Mouse (Mus musculus) MEL (cell line): Measurements from ENCODE around the gene Hmgb1. TPM values are rescaled to one million over a fixed set of nuclear protein-coding genes. Genes with fewer than 3 reads are reported as not detected.

Experiments
- DNase-seq: peaks from one replicate; pipeline ENCODE4 v3.0.0; 2011; ENCODE audit warnings: low read depth, low spot score
- H3K27ac ChIP-seq: 2 replicates; pipeline ENCODE4 v1.5.1; 2012; ENCODE audit warnings: low read depth, mild to moderate bottlenecking, control low read depth, low read length, moderate library complexity; ENCODE audit not compliant: control insufficient read depth
- H3K27me3 ChIP-seq, 2 experiments: fragments of 150-350 bp in 1 of 2; sonication (generic) in 1 of 2; 2 replicates each; pipeline ENCODE4 v1.6.1; 2012; ENCODE audit warnings: low read length in 2 of 2, mild to moderate bottlenecking in 2 of 2, improper control_type of control experiment in 1 of 2, moderate library complexity in 1 of 2; ENCODE audit not compliant: insufficient read depth in 2 of 2, control insufficient read depth in 1 of 2
- H3K36me3 ChIP-seq, 2 experiments: 2 replicates each; pipeline ENCODE4 v1.6.1; 2012 to 2014; ENCODE audit warnings: low read length in 2 of 2, improper control_type of control experiment in 1 of 2, inconsistent platforms in 1 of 2, mild to moderate bottlenecking in 1 of 2; ENCODE audit not compliant: insufficient read depth in 2 of 2, control insufficient read depth in 1 of 2
- H3K4me1 ChIP-seq, 2 experiments: fragments of 150-350 bp in 1 of 2; sonication (generic) in 1 of 2; 2 replicates each; pipeline ENCODE4 v1.6.1; 2012; ENCODE audit warnings: low read length in 2 of 2, improper control_type of control experiment in 1 of 2, mild to moderate bottlenecking in 1 of 2; ENCODE audit not compliant: insufficient read depth in 2 of 2, control insufficient read depth in 1 of 2
- H3K4me3 ChIP-seq, 2 experiments: fragments of 150-350 bp in 1 of 2; sonication (generic) in 1 of 2; 2 replicates each; pipeline ENCODE4 v1.5.1; 2012; ENCODE audit warnings: low read depth in 2 of 2, low read length in 2 of 2, mild to moderate bottlenecking in 2 of 2, moderate library complexity in 2 of 2, control low read depth in 1 of 2, improper control_type of control experiment in 1 of 2; ENCODE audit not compliant: control insufficient read depth in 1 of 2, insufficient read depth in 1 of 2
- H3K79me2 ChIP-seq: 2 replicates; pipeline ENCODE4 v1.6.1; 2012; ENCODE audit warnings: mild to moderate bottlenecking, low read length, moderate library complexity; ENCODE audit not compliant: control insufficient read depth, poor library complexity, insufficient read depth
- H3K9ac ChIP-seq: 2 replicates; pipeline ENCODE4 v1.6.1; 2012; ENCODE audit warnings: low read depth, mild to moderate bottlenecking, control low read depth, low read length, moderate library complexity; ENCODE audit not compliant: control insufficient read depth, poor library complexity, severe bottlenecking
- H3K9me3 ChIP-seq: fragments of 150-350 bp; sonication (generic); replicated peaks from 2 replicates; pipeline ENCODE4 v1.6.1; 2012; ENCODE audit warnings: mild to moderate bottlenecking, low read length, improper control_type of control experiment, moderate library complexity; ENCODE audit not compliant: insufficient read depth
- CHD1 ChIP-seq: IDR thresholded peaks from 2 replicates; pipeline ENCODE4 v1.6.1; 2012; ENCODE audit warnings: low read depth, mild to moderate bottlenecking, inconsistent platforms, low read length, improper control_type of control experiment
- CTCF ChIP-seq, 3 experiments: IDR thresholded peaks in 2 of 3; conservative IDR thresholded peaks in 1 of 3; 2 replicates each; pipeline ENCODE4 v1.5.1; 2011 to 2012; ENCODE audit warnings: low read length in 3 of 3, low read depth in 2 of 3, mild to moderate bottlenecking in 2 of 3, improper control_type of control experiment in 1 of 3, inconsistent platforms in 1 of 3, mixed read lengths in 1 of 3, moderate library complexity in 1 of 3; ENCODE audit not compliant: control insufficient read depth in 1 of 3, insufficient read depth in 1 of 3, poor library complexity in 1 of 3, severe bottlenecking in 1 of 3
- E2F4 ChIP-seq: IDR thresholded peaks from 2 replicates; pipeline ENCODE4 v1.6.1; 2011; ENCODE audit warnings: low read depth, low read length, improper control_type of control experiment, borderline replicate concordance
- ELF1 ChIP-seq: IDR thresholded peaks from 2 replicates; pipeline ENCODE4 v1.6.1; 2014; ENCODE audit warnings: low read depth, mild to moderate bottlenecking, inconsistent platforms, low read length, improper control_type of control experiment, moderate library complexity
- EP300 ChIP-seq, 2 experiments: IDR thresholded peaks; 2 replicates each; pipeline ENCODE4 v1.6.1; 2011; ENCODE audit warnings: improper control_type of control experiment in 2 of 2, low read length in 2 of 2, low read depth in 1 of 2, mild to moderate bottlenecking in 1 of 2
- GABPA ChIP-seq: IDR thresholded peaks from 2 replicates; pipeline ENCODE4 v1.6.1; 2012; ENCODE audit warnings: low read depth, mild to moderate bottlenecking, inconsistent platforms, low read length, improper control_type of control experiment, moderate library complexity
- GATA1 ChIP-seq: IDR thresholded peaks from 2 replicates; pipeline ENCODE4 v1.6.1; 2011; ENCODE audit warnings: low read depth, low read length, improper control_type of control experiment
- HCFC1 ChIP-seq: IDR thresholded peaks from 2 replicates; pipeline ENCODE4 v1.6.1; 2012; ENCODE audit warnings: low read depth, mild to moderate bottlenecking, inconsistent platforms, low read length, improper control_type of control experiment, moderate library complexity
- KAT2A ChIP-seq: conservative IDR thresholded peaks from 2 replicates; pipeline ENCODE4 v1.6.1; 2012; ENCODE audit warnings: low read depth, low read length, improper control_type of control experiment, inconsistent platforms
- MAFK ChIP-seq: IDR thresholded peaks from 2 replicates; pipeline ENCODE4 v1.6.1; 2011; ENCODE audit warnings: low read depth, mild to moderate bottlenecking, low read length, improper control_type of control experiment, borderline replicate concordance
- MXI1 ChIP-seq: IDR thresholded peaks from 2 replicates; pipeline ENCODE4 v1.6.1; 2011; ENCODE audit warnings: mild to moderate bottlenecking, low read depth, low read length, improper control_type of control experiment
- MYB ChIP-seq: IDR thresholded peaks from 2 replicates; pipeline ENCODE4 v1.6.1; 2011; ENCODE audit warnings: mild to moderate bottlenecking, low read depth, low read length, improper control_type of control experiment
- NELFE ChIP-seq: IDR thresholded peaks from 2 replicates; pipeline ENCODE4 v1.6.1; 2011; ENCODE audit warnings: low read depth, low read length, improper control_type of control experiment
- POLR2AphosphoS2 ChIP-seq: IDR thresholded peaks from 2 replicates; pipeline ENCODE4 v1.6.1; 2011; ENCODE audit warnings: low read length, improper control_type of control experiment
- RCOR1 ChIP-seq: IDR thresholded peaks from 2 replicates; pipeline ENCODE4 v1.6.1; 2012; ENCODE audit warnings: low read depth, mild to moderate bottlenecking, inconsistent platforms, low read length, improper control_type of control experiment
- SIN3A ChIP-seq: IDR thresholded peaks from 2 replicates; pipeline ENCODE4 v1.6.1; 2012; ENCODE audit warnings: low read length, improper control_type of control experiment, inconsistent platforms
- SMC3 ChIP-seq: IDR thresholded peaks from 2 replicates; pipeline ENCODE4 v1.6.1; 2011; ENCODE audit warnings: low read depth, low read length, improper control_type of control experiment
- TBP ChIP-seq: IDR thresholded peaks from 2 replicates; pipeline ENCODE4 v1.8.0; 2011; ENCODE audit warnings: low read depth, low read length, improper control_type of control experiment
- TCF12 ChIP-seq: IDR thresholded peaks from 2 replicates; pipeline ENCODE4 v1.6.1; 2014; ENCODE audit warnings: low read depth, mild to moderate bottlenecking, inconsistent platforms, low read length, improper control_type of control experiment, moderate library complexity
- UBTF ChIP-seq: IDR thresholded peaks from 2 replicates; pipeline ENCODE4 v1.6.1; 2012; ENCODE audit warnings: low read depth, mild to moderate bottlenecking, inconsistent platforms, low read length, improper control_type of control experiment, moderate library complexity, borderline replicate concordance; ENCODE audit not compliant: insufficient read depth
- USF2 ChIP-seq, 2 experiments: IDR thresholded peaks; 2 replicates each; pipeline ENCODE4 v1.6.1; 2011 to 2012; ENCODE audit warnings: improper control_type of control experiment in 2 of 2, low read length in 2 of 2, borderline replicate concordance in 1 of 2, inconsistent platforms in 1 of 2, low read depth in 1 of 2, mild to moderate bottlenecking in 1 of 2; ENCODE audit not compliant: insufficient read depth in 1 of 2
- ZMIZ1 ChIP-seq: IDR thresholded peaks from 2 replicates; pipeline ENCODE4 v1.6.1; 2012; ENCODE audit warnings: low read depth, mild to moderate bottlenecking, inconsistent platforms, low read length, improper control_type of control experiment, moderate library complexity
- polyA plus RNA-seq, 2 experiments: library from polyadenylated mRNA; stranded (reverse) in 1 of 2; unstranded in 1 of 2; fragments of >175 nt in 1 of 2; fragments of >200 nt in 1 of 2; gene quantifications; 2 replicates each; pipeline versions ENCODE4 v1.2.1 to v1.2.4; 2012; ENCODE audit warnings: low replicate concordance in 2 of 2, low read depth in 1 of 2; ENCODE audit not compliant: insufficient read length in 2 of 2, insufficient read depth in 1 of 2, missing spikeins in 1 of 2
- total RNA-seq: library from RNA; depleted of rRNA; stranded (reverse); fragments of 300-350 nt; gene quantifications from 2 replicates; pipeline ENCODE4 v1.2.3, GENCODE M21; 2012

Gene Hmgb1
- total and polyA plus RNA-seq, 3 experiments, result 600 to 678 TPM; not detected in 1

- no peak overlapping the region for H3K27ac ChIP-seq
- no peaks in the 10 kb centered on the region for H3K27me3 ChIP-seq
- peaks cover 35 to 65% of the 10 kb centered on the region in 2 experiments for H3K36me3 ChIP-seq
- TF ChIP-seq E2F4 (peak; percentile 13; the same call in 1 of the 2 replicates), CHD1 (no peak), GATA1 (no peak), GABPA (no peak), ZMIZ1 (no peak)
- TF ChIP-seq, all 39 proteins: peak for 1
- H3K4me3 ChIP-seq, result peak overlapping the region; percentile 76 to 77
- H3K9me3 ChIP-seq, result no peaks in the 10 kb centered on the region
- H3K79me2 ChIP-seq, result peaks cover 45% of the 10 kb centered on the region
- H3K4me1 ChIP-seq, result peaks cover 28 to 31% of the 10 kb centered on the region in 2 experiments
- peak overlapping the region; percentile 78 for H3K9ac ChIP-seq
- no peak for DNase-seq
Measured at GRCm38 (mm10) chr5:149185806-149186205, 1.5 kb upstream of the Hmgb1 start.

- TF ChIP-seq CTCF (IDR thresholded peaks at IDR 0.05 in 2 of 3, conservative IDR thresholded peaks at IDR 0.05 in 1 of 3; ENCODE audit: control insufficient read depth in 1 of 3, insufficient read depth in 1 of 3, low read depth in 2 of 3, low read length in 3 of 3, poor library complexity in 1 of 3, severe bottlenecking in 1 of 3) (no peak), MAFK (no peak), USF2 (IDR thresholded peaks at IDR 0.05; ENCODE audit: borderline replicate concordance in 1 of 2, insufficient read depth in 1 of 2, low read depth in 1 of 2, low read length in 2 of 2) (no peak), SMC3 (peak; percentile 14; the same call in 1 of the 2 replicates), E2F4 (peak; percentile 63; the same call in 1 of the 2 replicates), MXI1 (0 out of 2 replicates have a peak, but pooled peaks have one; percentile 51), MYB (no peak; the same call in 1 of the 2 replicates), SIN3A (peak; percentile 20), NELFE (no peak), POLR2AphosphoS2 (no peak), RCOR1 (no peak), GATA1 (no peak), ELF1 (no peak), GABPA (no peak), TCF12 (no peak), EP300 (IDR thresholded peaks at IDR 0.05; ENCODE audit: low read depth in 1 of 2, low read length in 2 of 2) (no peak), UBTF (no peak), HCFC1 (no peak), TBP (no peak), KAT2A (no peak)
- H3K27ac ChIP-seq, result peak overlapping the region; percentile 81
- H3K9me3 ChIP-seq, result no peaks in the 10 kb centered on the region
- H3K27me3 ChIP-seq, result no peaks in the 10 kb centered on the region
- H3K4me1 ChIP-seq, result peaks cover 24 to 27% of the 10 kb centered on the region in 2 experiments
- DNase-seq, result no peak
- peak overlapping the region; percentile 76 to 77 for H3K4me3 ChIP-seq
- H3K9ac ChIP-seq, result peak overlapping the region; percentile 78
- peaks cover 30 to 55% of the 10 kb centered on the region in 2 experiments for H3K36me3 ChIP-seq
- H3K79me2 ChIP-seq, result peaks cover 40% of the 10 kb centered on the region
Measured at GRCm38 (mm10) chr5:149184844-149185186, 526 bp upstream of the Hmgb1 start.
